ENCODE assay signal across 7 mouse cellular contexts in the genomic region with DNA sequence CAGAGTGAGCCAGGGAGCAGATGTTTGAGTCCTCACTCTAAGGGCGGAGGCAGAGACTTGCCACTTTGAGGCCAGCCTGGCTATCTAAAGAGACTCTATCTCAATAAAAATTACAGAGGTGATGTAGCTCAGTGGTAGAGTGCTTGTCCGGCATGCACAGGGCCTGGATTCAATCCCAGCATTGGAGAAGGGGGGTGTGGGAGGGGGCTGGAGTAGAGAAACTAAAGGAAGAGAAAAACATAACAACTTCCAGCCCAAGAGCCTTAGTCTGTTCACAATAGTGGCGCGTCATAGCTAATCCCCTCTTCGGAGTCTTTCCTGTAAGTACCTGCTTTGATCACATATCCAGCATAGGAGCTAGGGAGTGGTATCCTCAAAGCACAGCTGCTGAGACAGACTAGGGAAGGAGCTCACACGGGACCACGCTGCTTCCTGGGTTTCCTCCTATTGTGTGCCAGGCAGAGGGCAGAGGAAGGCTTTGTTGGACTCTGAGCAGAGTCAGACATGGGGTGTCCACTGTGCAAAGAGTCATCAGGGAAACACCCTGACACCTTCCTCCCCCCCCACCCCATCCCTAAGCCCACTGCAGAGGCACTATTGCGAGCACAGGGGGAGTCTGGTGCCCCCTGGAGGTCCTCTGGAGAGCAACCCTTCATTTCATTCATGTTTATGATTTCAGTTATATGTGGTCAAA. TPM values are rescaled to one million over a fixed set of nuclear protein-coding genes. Genes with fewer than 3 reads are reported as not detected.
DNase-seq lines count a peak whose midpoint lies in the region; ATAC-seq and TF ChIP-seq lines count a peak whose summit lies in the region.

No protein-coding gene starts in this region.

- H3K9me3 ChIP-seq in liver, embryonic 12.5 days (replicated peaks) = no peaks in the 10 kb centered on the region
- no peaks in the 10 kb centered on the region for H3K9me3 ChIP-seq in embryonic facial prominence, embryonic 11.5 days (replicated peaks; ENCODE audit: control insufficient read depth, low read length)
- H3K9me3 ChIP-seq in hindbrain, embryonic 15.5 days = no peaks in the 10 kb centered on the region
- H3K9me3 ChIP-seq in neural tube, embryonic 15.5 days (replicated peaks) = no peaks in the 10 kb centered on the region

- peak; percentile 35; the same call in 1 of the 2 replicates for TF ChIP-seq CTCF in liver, adult 2 months (IDR thresholded peaks at IDR 0.05; ENCODE audit: low read depth, low read length)

- no peaks in the 10 kb centered on the region for H3K27me3 ChIP-seq in liver, adult 2 months (ENCODE audit: control insufficient read depth, insufficient read depth, low read length)
- no peaks in the 10 kb centered on the region for H3K27me3 ChIP-seq in liver, embryonic 12.5 days (replicated peaks)
- no peaks in the 10 kb centered on the region for H3K27me3 ChIP-seq in embryonic facial prominence, embryonic 11.5 days (ENCODE audit: control insufficient read depth, insufficient read depth, low read length)
- no peaks in the 10 kb centered on the region for H3K27me3 ChIP-seq in hindbrain, embryonic 15.5 days
- H3K27me3 ChIP-seq in neural tube, embryonic 15.5 days (replicated peaks) = no peaks in the 10 kb centered on the region

- H3K9ac ChIP-seq in liver, adult 2 months (ENCODE audit: low read depth, low read length) = no peak overlapping the region
- no peak overlapping the region for H3K9ac ChIP-seq in liver, embryonic 12.5 days
- no peak overlapping the region for H3K9ac ChIP-seq in embryonic facial prominence, embryonic 11.5 days (replicated peaks; ENCODE audit: low read length)
- no peak overlapping the region for H3K9ac ChIP-seq in hindbrain, embryonic 15.5 days
- no peak overlapping the region for H3K9ac ChIP-seq in neural tube, embryonic 15.5 days (replicated peaks)

- peaks cover 45% of the 10 kb centered on the region for H3K36me3 ChIP-seq in liver, adult 2 months (ENCODE audit: control insufficient read depth, insufficient read depth, low read length)
- peaks cover 45% of the 10 kb centered on the region for H3K36me3 ChIP-seq in liver, embryonic 12.5 days
- H3K36me3 ChIP-seq in embryonic facial prominence, embryonic 11.5 days (replicated peaks; ENCODE audit: control insufficient read depth, insufficient read depth, low read depth, low read length) = peaks cover 4% of the 10 kb centered on the region
- no peaks in the 10 kb centered on the region for H3K36me3 ChIP-seq in hindbrain, embryonic 15.5 days
- H3K36me3 ChIP-seq in neural tube, embryonic 15.5 days = no peaks in the 10 kb centered on the region

- 88% methylated on average over 8 of the region's 8 CpGs for WGBS in liver, adult 2 months
- 69% methylated on average over 8 of the region's 8 CpGs for WGBS in liver, embryonic 12.5 days (ENCODE audit: insufficient replicate concordance)
- WGBS in embryonic facial prominence, embryonic 11.5 days = 77% methylated on average over 8 of the region's 8 CpGs
- 72% methylated on average over 8 of the region's 8 CpGs for WGBS in hindbrain, embryonic 15.5 days
- WGBS in neural tube, embryonic 15.5 days = 78% methylated on average over 8 of the region's 8 CpGs

- no peak overlapping the region for H3K27ac ChIP-seq in liver, adult 2 months (replicated peaks; ENCODE audit: insufficient read depth, low read depth, low read length)
- H3K27ac ChIP-seq in liver, embryonic 12.5 days = no peak overlapping the region
- H3K27ac ChIP-seq in embryonic facial prominence, embryonic 11.5 days (replicated peaks; ENCODE audit: low read depth, low read length) = no peak overlapping the region
- no peak overlapping the region for H3K27ac ChIP-seq in hindbrain, embryonic 15.5 days (replicated peaks)
- H3K27ac ChIP-seq in neural tube, embryonic 15.5 days (replicated peaks) = no peak overlapping the region

- ATAC-seq in liver, embryonic 12.5 days = no peak
- peak; percentile 57; the same call in 1 of the 2 replicates for ATAC-seq in embryonic facial prominence, embryonic 11.5 days (replicated peaks; ENCODE audit: insufficient number of reproducible peaks, low FRiP score, low TSS enrichment, low read depth)
- ATAC-seq in hindbrain, embryonic 15.5 days (ENCODE audit: low FRiP score, low read depth) = peak; percentile 57
- 0 out of 2 replicates have a peak, but pooled peaks have one; percentile 18 for ATAC-seq in neural tube, embryonic 15.5 days (ENCODE audit: low FRiP score)

- no peak for DNase-seq in liver, adult 2 months (ENCODE audit: extremely low read depth, low read depth, low spot score)
- peak; percentile 49 for DNase-seq in embryonic facial prominence, embryonic 11.5 days (ENCODE audit: low spot score)
- DNase-seq in urinary bladder, postnatal 10 days (ENCODE audit: low spot score) = no peak
- DNase-seq in c-Kit-positive CD71-positive TER-119-positive erythroid progenitor cells, embryonic 14.5 days (ENCODE audit: low spot score) = no peak

- H3K4me3 ChIP-seq in liver, adult 2 months (ENCODE audit: insufficient read depth, low read depth, low read length) = no peak overlapping the region
- H3K4me3 ChIP-seq in liver, embryonic 12.5 days = no peak overlapping the region
- H3K4me3 ChIP-seq in embryonic facial prominence, embryonic 11.5 days (ENCODE audit: low read depth, low read length) = no peak overlapping the region
- H3K4me3 ChIP-seq in hindbrain, embryonic 15.5 days = no peak overlapping the region
- no peak overlapping the region for H3K4me3 ChIP-seq in neural tube, embryonic 15.5 days (replicated peaks)

- TF ChIP-seq POLR2A in liver, adult 2 months (IDR thresholded peaks at IDR 0.05; ENCODE audit: extremely low read depth, insufficient read depth, low read length) = no peak

- no peaks in the 10 kb centered on the region for H3K79me2 ChIP-seq in liver, adult 2 months (ENCODE audit: control insufficient read depth, insufficient read depth, low read length)

- H3K4me2 ChIP-seq in liver, embryonic 12.5 days = no peak overlapping the region
- no peak overlapping the region for H3K4me2 ChIP-seq in embryonic facial prominence, embryonic 11.5 days (ENCODE audit: low read depth, low read length)
- no peak overlapping the region for H3K4me2 ChIP-seq in hindbrain, embryonic 15.5 days
- no peak overlapping the region for H3K4me2 ChIP-seq in neural tube, embryonic 15.5 days

- H3K4me1 ChIP-seq in liver, adult 2 months (ENCODE audit: control insufficient read depth, insufficient read depth, low read length) = no peaks in the 10 kb centered on the region
- no peaks in the 10 kb centered on the region for H3K4me1 ChIP-seq in liver, embryonic 12.5 days
- no peaks in the 10 kb centered on the region for H3K4me1 ChIP-seq in embryonic facial prominence, embryonic 11.5 days (ENCODE audit: control insufficient read depth, insufficient read depth, low read length)
- no peaks in the 10 kb centered on the region for H3K4me1 ChIP-seq in hindbrain, embryonic 15.5 days (replicated peaks)
- peaks cover 11% of the 10 kb centered on the region; the same call in 1 of the 2 replicates for H3K4me1 ChIP-seq in neural tube, embryonic 15.5 days

RNA-seq across cellular contexts. Expression of a gene that starts 51.2 kb away (rescaled TPM):
- 176 and 192 TPM in 2 replicates for total RNA-seq in liver, adult 2 months (2014; rRNA removed)
- polyA plus RNA-seq in liver, adult 2 months (2012; rRNA removed) = 16.1 and 19.5 TPM in 2 replicates
- 1.0 and 1.1 TPM in 2 replicates for polyA plus RNA-seq in liver, embryonic 12.5 days (2016; fragmentation: Nextera tagmentation; extraction: Ambion mirVana)
- 4.2 and 5.1 TPM in 2 replicates for polyA plus RNA-seq in embryonic facial prominence, embryonic 11.5 days (2014; fragmentation: Nextera tagmentation; extraction: Ambion mirVana)
- polyA plus RNA-seq in hindbrain, embryonic 15.5 days (2015; fragmentation: Nextera tagmentation; extraction: Ambion mirVana) = 13.4 and 14.8 TPM in 2 replicates
- polyA plus RNA-seq in neural tube, embryonic 15.5 days (2015; fragmentation: Nextera tagmentation; extraction: Ambion mirVana) = 15.8 and 16.2 TPM in 2 replicates
